Mouse (Mus musculus) embryonic fibroblast, embryonic 13.5 days (primary cell): ENCODE data around the gene Rpl13.
"Not testable (repeated sequence)": the region's sequence is repeated elsewhere in the genome, so short reads cannot be mapped to it uniquely, and the experiment has no call there.

Experiments
- CTCF ChIP-seq: IDR thresholded peaks from 2 replicates; pipeline ENCODE4 v1.5.1; 2011; ENCODE audit warnings: mild to moderate bottlenecking, control low read depth, low read length, moderate library complexity, borderline replicate concordance; ENCODE audit not compliant: insufficient read depth
- POLR2A ChIP-seq: IDR thresholded peaks from 2 replicates; pipeline ENCODE4 v1.6.1; 2011; ENCODE audit warnings: low read depth, mild to moderate bottlenecking, control low read depth, low read length, moderate library complexity

- not testable (repeated sequence) for TF ChIP-seq POLR2A, CTCF
These were observed 705 bp downstream of the Rpl13 start for GRCm38 (mm10) chr8:123102855-123103254.
